Mouse (Mus musculus) forebrain, embryonic 12.5 days (tissue): ENCODE results near the gene H2al1c. TPM values are rescaled to one million over a fixed set of nuclear protein-coding genes. Genes with fewer than 3 reads are reported as not detected.
"Not testable (repeated sequence)": the region's sequence is repeated elsewhere in the genome, so short reads cannot be mapped to it uniquely, and the experiment has no call there.

Experiments
- ATAC-seq: fragments of 200-750 bp; cut with Nextera tagmentation; 2 replicates; pipeline ENCODE4 v1.8.0; 2017; ENCODE audit warnings: moderate TSS enrichment; ENCODE audit not compliant: low FRiP score
- H3K27ac ChIP-seq: fragments of 300-500 bp; sonication (generic); 2 replicates; pipeline ENCODE4 v1.5.1; 2016; ENCODE audit warnings: mild to moderate bottlenecking
- H3K27me3 ChIP-seq: fragments of 300-500 bp; sonication (generic); 2 replicates; pipeline ENCODE4 v1.6.1; 2016; ENCODE audit warnings: mild to moderate bottlenecking
- H3K36me3 ChIP-seq: fragments of 300-500 bp; sonication (generic); replicated peaks from 2 replicates; pipeline ENCODE4 v1.6.1; 2016; ENCODE audit warnings: mild to moderate bottlenecking
- H3K4me1 ChIP-seq: fragments of 300-500 bp; sonication (generic); 2 replicates; pipeline ENCODE4 v1.6.1; 2016
- H3K4me2 ChIP-seq: fragments of 300-500 bp; sonication (generic); 2 replicates; pipeline ENCODE4 v1.6.1; 2016; ENCODE audit warnings: mild to moderate bottlenecking, moderate library complexity
- H3K4me3 ChIP-seq: fragments of 300-500 bp; sonication (generic); replicated peaks from 2 replicates; pipeline ENCODE4 v1.5.1; 2016; ENCODE audit warnings: mild to moderate bottlenecking
- H3K9ac ChIP-seq: fragments of 300-500 bp; sonication (generic); 2 replicates; pipeline ENCODE4 v1.6.1; 2016; ENCODE audit warnings: mild to moderate bottlenecking
- H3K9me3 ChIP-seq: fragments of 300-500 bp; sonication (generic); 2 replicates; pipeline ENCODE4 v1.6.1; 2016
- WGBS: fragments of 180-500 bp; shearing (Covaris S2); methylation state at CpG from one replicate; pipeline ENCODE4 v1.1.7; 2016; 5-methylcytosine and 5-hydroxymethylcytosine counted together
- polyA plus RNA-seq: library from polyadenylated mRNA; unstranded; fragments of >200 nt; fragmentation: Nextera tagmentation; extraction: Ambion mirVana; gene quantifications from 2 replicates; pipeline ENCODE4 v1.2.1, GENCODE M21; 2016

H2al1c gene
- polyA plus RNA-seq, 1 experiment from 2014 or later, result not detected

DNA sequence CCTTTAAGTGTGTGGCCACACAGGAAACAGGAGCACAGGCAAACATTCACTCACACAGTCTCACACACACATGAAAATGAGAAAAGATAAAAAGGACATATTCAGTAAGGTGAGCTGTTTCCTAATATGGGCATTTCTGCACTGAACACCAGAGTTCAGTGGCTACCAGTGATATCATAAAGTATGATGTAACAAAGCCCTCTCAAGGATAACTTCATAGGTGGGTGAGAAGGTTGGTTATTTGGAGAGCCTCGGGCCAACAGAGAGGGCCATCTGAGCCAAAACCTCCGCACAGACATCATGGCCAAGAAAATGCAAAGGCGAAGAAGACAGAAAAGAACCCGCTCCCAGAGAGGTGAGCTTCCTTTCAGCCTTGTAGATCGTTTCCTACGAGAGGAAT is 9.4 kb downstream of the H2al1c start, which contains the start of gene H2al1f:
Gene H2al1f, plus strand, starts transcription at position 301 of the 400 bp plus-strand sequence.
- no CpG with 5 or more reads among the region's 6 CpGs for WGBS
- not testable (repeated sequence) for ATAC-seq, H3K4me3 ChIP-seq, H3K27ac ChIP-seq, H3K4me1 ChIP-seq, H3K9ac ChIP-seq, H3K36me3 ChIP-seq, H3K9me3 ChIP-seq, H3K27me3 ChIP-seq, H3K4me2 ChIP-seq

DNA sequence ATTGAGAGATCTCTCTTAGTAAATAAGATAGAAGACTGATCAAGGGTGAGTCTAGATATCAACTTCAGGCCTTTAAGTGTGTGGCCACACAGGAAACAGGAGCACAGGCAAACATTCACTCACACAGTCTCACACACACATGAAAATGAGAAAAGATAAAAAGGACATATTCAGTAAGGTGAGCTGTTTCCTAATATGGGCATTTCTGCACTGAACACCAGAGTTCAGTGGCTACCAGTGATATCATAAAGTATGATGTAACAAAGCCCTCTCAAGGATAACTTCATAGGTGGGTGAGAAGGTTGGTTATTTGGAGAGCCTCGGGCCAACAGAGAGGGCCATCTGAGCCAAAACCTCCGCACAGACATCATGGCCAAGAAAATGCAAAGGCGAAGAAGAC is 12.5 kb downstream of the H2al1c start, which contains the start of gene H2al1g:
Gene H2al1g, plus strand, starts transcription at position 301 of the 400 bp plus-strand sequence.
- not testable (repeated sequence) for H3K27me3 ChIP-seq, H3K9ac ChIP-seq, H3K36me3 ChIP-seq, H3K4me1 ChIP-seq, H3K9me3 ChIP-seq, H3K4me3 ChIP-seq, H3K4me2 ChIP-seq, ATAC-seq, H3K27ac ChIP-seq
- WGBS, result no CpG with 5 or more reads among the region's 3 CpGs

- H3K9me3 ChIP-seq, H3K9ac ChIP-seq, H3K4me1 ChIP-seq, H3K36me3 ChIP-seq, H3K4me2 ChIP-seq, H3K27me3 ChIP-seq, H3K27ac ChIP-seq, ATAC-seq, H3K4me3 ChIP-seq: not testable (repeated sequence)
- WGBS, result no CpG with 5 or more reads among the region's 6 CpGs
Observed at GRCm38 (mm10) chrX:11321192-11321591, 15.7 kb downstream of the H2al1c start, which contains the start of gene H2al1h. TSS of gene H2al1h (plus strand) at chrX:11321492.

- not testable (repeated sequence) for H3K4me2 ChIP-seq, ATAC-seq
- 71% methylated on average over 1 of the region's 5 CpGs for WGBS
Observed at GRCm38 (mm10) chrX:11324359-11324758, 18.9 kb downstream of the H2al1c start, which contains the start of gene H2al1i. TSS of gene H2al1i (plus strand) at chrX:11324659.

GRCm38 (mm10) chrX:11327522-11327921 is 22.1 kb downstream of the H2al1c start, which contains the start of gene H2al1j:
TSS of gene H2al1j (plus strand) at chrX:11327822.
- H3K36me3 ChIP-seq, H3K27me3 ChIP-seq, H3K4me2 ChIP-seq, H3K9me3 ChIP-seq, H3K27ac ChIP-seq, H3K4me3 ChIP-seq, H3K9ac ChIP-seq, ATAC-seq, H3K4me1 ChIP-seq: not testable (repeated sequence)
- WGBS, result 93% methylated on average over 2 of the region's 2 CpGs

More at GRCm38 (mm10) chrX:11324359-11324758, 18.9 kb downstream of the H2al1c start, which contains the start of gene H2al1i:
- not testable (repeated sequence) for H3K36me3 ChIP-seq, H3K27me3 ChIP-seq, H3K9me3 ChIP-seq, H3K27ac ChIP-seq, H3K9ac ChIP-seq, H3K4me1 ChIP-seq, H3K4me3 ChIP-seq

GRCm38 (mm10) chrX:11345762-11346161 is 40.3 kb downstream of the H2al1c start:
- Histone ChIP-seq H3K4me2 (no peak overlapping the region), H3K36me3 (no peaks in the 10 kb centered on the region), H3K9me3 (no peaks in the 10 kb centered on the region), H3K4me3 (no peak overlapping the region), H3K9ac (no peak overlapping the region), H3K4me1 (no peaks in the 10 kb centered on the region), H3K27me3 (0 out of 2 replicates have a peak, but pooled peaks cover 2% of the 10 kb centered on the region), H3K27ac (no peak overlapping the region)
- 62% methylated on average over 9 of the region's 9 CpGs for WGBS
- no peak for ATAC-seq

GRCm38 (mm10) chrX:11346756-11347155 is 41.3 kb downstream of the H2al1c start:
- H3K27me3 ChIP-seq, result 0 out of 2 replicates have a peak, but pooled peaks cover 2% of the 10 kb centered on the region
- no peaks in the 10 kb centered on the region for H3K36me3 ChIP-seq
- no peak overlapping the region for H3K4me2 ChIP-seq
- no peaks in the 10 kb centered on the region for H3K4me1 ChIP-seq
- no peak overlapping the region for H3K27ac ChIP-seq
- ATAC-seq, result no peak
- 92% methylated on average over 3 of the region's 3 CpGs for WGBS
- H3K9me3 ChIP-seq, result no peaks in the 10 kb centered on the region
- no peak overlapping the region for H3K4me3 ChIP-seq
- H3K9ac ChIP-seq, result no peak overlapping the region

Other genes with a start within 250 kb of the H2al1c start
- not detected in 2 replicates for gene H2al1a, start 6.4 kb upstream of the H2al1c start, polyA plus RNA-seq
- gene H2al1b, start 3.2 kb upstream of the H2al1c start, polyA plus RNA-seq, result not detected in 2 replicates
- not detected in 2 replicates for gene H2al1d, start 3.2 kb downstream of the H2al1c start, polyA plus RNA-seq
- gene H2al1e, start 6.3 kb downstream of the H2al1c start, polyA plus RNA-seq, result not detected in 2 replicates
- gene H2al1f, start 9.5 kb downstream of the H2al1c start, polyA plus RNA-seq, result not detected in 2 replicates
- not detected in 2 replicates for gene H2al1g, start 12.6 kb downstream of the H2al1c start, polyA plus RNA-seq
- gene H2al1h, start 15.8 kb downstream of the H2al1c start, polyA plus RNA-seq, result not detected in 2 replicates
- gene H2al1i, start 19.0 kb downstream of the H2al1c start, polyA plus RNA-seq, result not detected in 2 replicates
- gene H2al1j, start 22.2 kb downstream of the H2al1c start, polyA plus RNA-seq, result not detected in 2 replicates